In the genomic region with DNA sequence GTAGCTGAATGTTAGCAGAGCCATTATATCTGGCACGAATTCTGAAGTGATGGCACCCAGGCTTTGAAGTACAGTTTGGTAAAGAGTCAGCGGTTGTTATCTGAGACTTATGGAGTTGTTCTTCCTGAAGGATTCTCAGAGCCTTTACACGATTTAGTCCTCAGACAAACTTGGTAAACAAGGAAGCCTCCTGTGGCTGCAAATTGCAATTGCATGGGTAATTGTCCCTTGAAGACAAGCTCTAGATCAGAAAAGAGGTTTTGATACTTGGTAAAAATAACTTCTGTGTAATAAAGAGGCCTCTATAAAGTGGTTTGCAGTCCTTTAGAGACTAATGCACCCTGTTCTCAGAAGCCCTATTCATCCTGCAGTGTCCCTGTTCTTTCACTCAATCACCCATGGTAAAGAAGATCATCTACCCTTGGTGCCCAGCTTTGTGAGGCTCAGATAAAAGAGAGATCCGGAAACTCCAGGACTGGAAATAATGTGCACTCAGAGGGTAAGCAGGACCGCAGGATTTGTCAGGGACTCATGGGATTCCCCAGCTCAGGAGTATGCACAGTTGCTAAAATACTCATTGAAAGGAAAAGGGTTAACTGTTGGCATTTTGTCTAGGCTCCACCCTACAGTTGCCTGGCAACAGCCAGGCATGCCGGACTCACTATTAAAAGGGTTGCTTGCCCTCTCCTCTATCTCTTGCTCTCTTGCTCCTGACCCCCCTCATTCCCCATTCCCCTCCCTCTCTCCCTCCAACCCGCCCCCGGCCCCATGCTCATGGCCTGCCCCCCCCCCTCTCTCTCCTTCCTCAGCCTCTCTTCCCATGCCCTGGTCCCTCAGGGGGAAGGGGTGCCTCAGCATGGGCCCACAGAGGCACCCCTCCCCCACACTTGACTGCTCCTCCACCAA, we compare ENCODE assay signal across 8 mouse cellular contexts. TPM values are rescaled to one million over a fixed set of nuclear protein-coding genes. Genes with fewer than 3 reads are reported as not detected.
A peak's percentile ranks its signal among the peaks of the same experiment; 100 is the strongest.
DNase-seq lines count a peak whose midpoint lies in the region; ATAC-seq and TF ChIP-seq lines count a peak whose summit lies in the region.

No protein-coding gene starts in this region.

- H3K9me3 ChIP-seq in liver, embryonic 12.5 days (replicated peaks), result peaks cover 5% of the 10 kb centered on the region; the same call in 1 of the 2 replicates
- H3K9me3 ChIP-seq in embryonic facial prominence, embryonic 14.5 days (ENCODE audit: control insufficient read depth, low read length), result no peaks in the 10 kb centered on the region
- H3K9me3 ChIP-seq in intestine, postnatal 0 days (ENCODE audit: control insufficient read depth), result no peaks in the 10 kb centered on the region

- H3K4me3 ChIP-seq in liver, embryonic 12.5 days, result no peak overlapping the region
- no peak overlapping the region for H3K4me3 ChIP-seq in embryonic facial prominence, embryonic 14.5 days (ENCODE audit: low read depth, low read length)
- H3K4me3 ChIP-seq in intestine, postnatal 0 days (ENCODE audit: low read depth, low read length), result no peak overlapping the region

- no peak overlapping the region for H3K9ac ChIP-seq in liver, embryonic 12.5 days
- H3K9ac ChIP-seq in embryonic facial prominence, embryonic 14.5 days (ENCODE audit: low read depth, low read length), result no peak overlapping the region
- H3K9ac ChIP-seq in intestine, postnatal 0 days (ENCODE audit: low read depth, low read length), result no peak overlapping the region

- intact Hi-C loops in gastrocnemius, postnatal 36 days (cut with DNase I), result no loop called here

- H3K4me1 ChIP-seq in liver, embryonic 12.5 days, result 0 out of 2 replicates have a peak, but pooled peaks cover 6% of the 10 kb centered on the region
- H3K4me1 ChIP-seq in embryonic facial prominence, embryonic 14.5 days (ENCODE audit: control insufficient read depth, insufficient read depth, low read length), result peaks cover 6% of the 10 kb centered on the region; the same call in 1 of the 2 replicates
- no peaks in the 10 kb centered on the region for H3K4me1 ChIP-seq in intestine, postnatal 0 days (replicated peaks; ENCODE audit: control insufficient read depth, insufficient read depth, low read length)

- H3K27ac ChIP-seq in liver, embryonic 12.5 days, result no peak overlapping the region
- H3K27ac ChIP-seq in embryonic facial prominence, embryonic 14.5 days (replicated peaks; ENCODE audit: low read depth, low read length), result no peak overlapping the region
- no peak overlapping the region for H3K27ac ChIP-seq in intestine, postnatal 0 days (ENCODE audit: low read depth, low read length)

- WGBS in liver, embryonic 12.5 days (ENCODE audit: insufficient replicate concordance), result 38% methylated on average over 7 of the region's 8 CpGs
- 25% methylated on average over 8 of the region's 8 CpGs for WGBS in embryonic facial prominence, embryonic 14.5 days
- 32% methylated on average over 7 of the region's 8 CpGs for WGBS in intestine, postnatal 0 days

- ATAC-seq in liver, embryonic 12.5 days, result no peak
- peak; percentile 74; the same call in 1 of the 2 replicates for ATAC-seq in embryonic facial prominence, embryonic 14.5 days (ENCODE audit: low read depth)
- no peak for ATAC-seq in intestine, postnatal 0 days

- H3K4me2 ChIP-seq in liver, embryonic 12.5 days, result peak overlapping the region; percentile 14; the same call in 1 of the 2 replicates
- peak overlapping the region; percentile 33 for H3K4me2 ChIP-seq in embryonic facial prominence, embryonic 14.5 days (ENCODE audit: low read depth, low read length)
- no peak overlapping the region for H3K4me2 ChIP-seq in intestine, postnatal 0 days (replicated peaks; ENCODE audit: low read depth)

- peak; percentile 50 for TF ChIP-seq CTCF in intestine, postnatal 0 days (IDR thresholded peaks at IDR 0.05; ENCODE audit: low read depth)

- DNase-seq in liver, result no peak
- DNase-seq in embryonic facial prominence, embryonic 14.5 days (ENCODE audit: low spot score), result peak; percentile 42
- peak; percentile 67 for DNase-seq in retina, postnatal 1 day
- no peak for DNase-seq in ovary, postnatal 36 days (ENCODE audit: low spot score)
- DNase-seq in gastrocnemius, postnatal 36 days, result no peak
- no peak for DNase-seq in layer of hippocampus, postnatal 36 days

- H3K36me3 ChIP-seq in liver, embryonic 12.5 days, result no peaks in the 10 kb centered on the region
- H3K36me3 ChIP-seq in embryonic facial prominence, embryonic 14.5 days (ENCODE audit: control insufficient read depth, insufficient read depth, low read length), result no peaks in the 10 kb centered on the region
- no peaks in the 10 kb centered on the region for H3K36me3 ChIP-seq in intestine, postnatal 0 days (ENCODE audit: control insufficient read depth, insufficient read depth)

- no peaks in the 10 kb centered on the region for H3K27me3 ChIP-seq in liver, embryonic 12.5 days (replicated peaks)
- H3K27me3 ChIP-seq in embryonic facial prominence, embryonic 14.5 days (replicated peaks; ENCODE audit: control insufficient read depth, insufficient read depth, low read length), result no peaks in the 10 kb centered on the region
- no peaks in the 10 kb centered on the region for H3K27me3 ChIP-seq in intestine, postnatal 0 days (replicated peaks; ENCODE audit: control insufficient read depth, insufficient read depth, low read length)

RNA-seq across cellular contexts. Expression of a gene that starts 8.8 kb away (rescaled TPM):
- polyA plus RNA-seq in liver, embryonic 12.5 days (2016; fragmentation: Nextera tagmentation; extraction: Ambion mirVana), result 0.89 and 1.0 TPM in 2 replicates
- polyA plus RNA-seq in embryonic facial prominence, embryonic 14.5 days (2014; fragmentation: Nextera tagmentation; extraction: Ambion mirVana), result 1.8 and 1.9 TPM in 2 replicates
- polyA plus RNA-seq in intestine, postnatal 0 days (2015; fragmentation: Nextera tagmentation; extraction: Ambion mirVana), result 1.5 and 1.6 TPM in 2 replicates
- 1 to 10 TPM; 3.4 to 3.5 TPM for total RNA-seq in gastrocnemius, postnatal 36 days (2021)
- 1 to 10 TPM; 8.8 to 10.0 TPM for total RNA-seq in layer of hippocampus, postnatal 36 days (2021)

RNA-seq across cellular contexts. Expression of a gene that starts 40.2 kb away (rescaled TPM):
- polyA plus RNA-seq in liver, embryonic 12.5 days (2016; fragmentation: Nextera tagmentation; extraction: Ambion mirVana), result 2.6 and 3.1 TPM in 2 replicates
- polyA plus RNA-seq in embryonic facial prominence, embryonic 14.5 days (2014; fragmentation: Nextera tagmentation; extraction: Ambion mirVana), result 8.4 and 9.6 TPM in 2 replicates
- polyA plus RNA-seq in intestine, postnatal 0 days (2015; fragmentation: Nextera tagmentation; extraction: Ambion mirVana), result 2.2 and 2.5 TPM in 2 replicates
- total RNA-seq in gastrocnemius, postnatal 36 days (2021), result 1 to 10 TPM; 1.7 to 2.7 TPM
- total RNA-seq in layer of hippocampus, postnatal 36 days (2021), result 1 to 10 TPM; 4.1 to 4.4 TPM

RNA-seq across cellular contexts. Expression of a gene that starts 59.2 kb away (rescaled TPM):
- 2.1 and 2.2 TPM in 2 replicates for polyA plus RNA-seq in liver, embryonic 12.5 days (2016; fragmentation: Nextera tagmentation; extraction: Ambion mirVana)
- polyA plus RNA-seq in embryonic facial prominence, embryonic 14.5 days (2014; fragmentation: Nextera tagmentation; extraction: Ambion mirVana), result 3.1 and 3.2 TPM in 2 replicates
- polyA plus RNA-seq in intestine, postnatal 0 days (2015; fragmentation: Nextera tagmentation; extraction: Ambion mirVana), result 1.2 and 1.3 TPM in 2 replicates
- total RNA-seq in gastrocnemius, postnatal 36 days (2021), result 1 to 10 TPM; 1.7 to 3.2 TPM
- total RNA-seq in layer of hippocampus, postnatal 36 days (2021), result 1 to 10 TPM; 1.9 to 2.5 TPM

Comparison
In these comparisons a context has a peak if more than half of its experiments do, and no peak if none do; other contexts are left out.
1. DNase-seq: peak in embryonic facial prominence, embryonic 14.5 days (single experiment) and retina, postnatal 1 day (single experiment); none in liver (single experiment), ovary, postnatal 36 days (single experiment), gastrocnemius, postnatal 36 days (0 of 2) and layer of hippocampus, postnatal 36 days (0 of 2).